Mouse (Mus musculus): ENCODE data around the gene Bglap3.
"Not testable (repeated sequence)": the region's sequence is repeated elsewhere in the genome, so short reads cannot be mapped to it uniquely, and the experiment has no call there.

Gene Bglap3

GRCm38 (mm10) chr3:88375750-88376626, 3.4 kb upstream of the Bglap3 start:
- DNase-seq = not testable (repeated sequence)

GRCm38 (mm10) chr3:88368511-88368910, 4.0 kb downstream of the Bglap3 start:
- DNase-seq = not testable (repeated sequence)

- not testable (repeated sequence) for DNase-seq
These were observed 5.0 kb downstream of the Bglap3 start for GRCm38 (mm10) chr3:88367517-88367916.

- peak; percentile 92 for DNase-seq
These were observed 5.6 kb downstream of the Bglap3 start for GRCm38 (mm10) chr3:88366830-88367428.

GRCm38 (mm10) chr3:88365705-88366361, 6.7 kb downstream of the Bglap3 start:
- DNase-seq = no peak

- DNase-seq = peak; percentile 97
These were observed 8.2 kb downstream of the Bglap3 start, which contains the start of gene Paqr6 for GRCm38 (mm10) chr3:88364337-88364736. TSS of gene Paqr6 (plus strand) at chr3:88364584.

GRCm38 (mm10) chr3:88363700-88364099, 8.8 kb downstream of the Bglap3 start:
- peak; percentile 95 for DNase-seq

- no peak for DNase-seq
These were observed 10.8 kb downstream of the Bglap3 start for GRCm38 (mm10) chr3:88361612-88362313.

- no peak for DNase-seq
These were observed 11.4 kb downstream of the Bglap3 start for GRCm38 (mm10) chr3:88361096-88361495.

- no peak for DNase-seq
These were observed 12.6 kb downstream of the Bglap3 start for GRCm38 (mm10) chr3:88359989-88360388.

- no peak for DNase-seq
These were observed 13.0 kb downstream of the Bglap3 start for GRCm38 (mm10) chr3:88359584-88359983.

GRCm38 (mm10) chr3:88354396-88355165, 18.0 kb downstream of the Bglap3 start:
- no peak for DNase-seq

GRCm38 (mm10) chr3:88352907-88353306, 19.6 kb downstream of the Bglap3 start:
- DNase-seq = no peak

GRCm38 (mm10) chr3:88350732-88351131, 21.8 kb downstream of the Bglap3 start:
- DNase-seq = no peak

- DNase-seq = no peak
These were observed 33.5 kb downstream of the Bglap3 start for GRCm38 (mm10) chr3:88339006-88339405.

- DNase-seq = no peak
These were observed 34.2 kb downstream of the Bglap3 start for GRCm38 (mm10) chr3:88338316-88338715.

- DNase-seq = peak; percentile 92
These were observed 35.0 kb downstream of the Bglap3 start for GRCm38 (mm10) chr3:88337367-88338020.

GRCm38 (mm10) chr3:88336058-88337013, 36.2 kb downstream of the Bglap3 start, which contains the start of the genes Tmem79 and Smg5:
TSS of gene Tmem79 (minus strand) at chr3:88336148.
TSS of gene Smg5 (plus strand) at chr3:88336260.
- DNase-seq = peak; percentile 99

- peak; percentile 92 for DNase-seq
These were observed 37.0 kb downstream of the Bglap3 start for GRCm38 (mm10) chr3:88335436-88336053.
